Mouse (Mus musculus): Measurements from ENCODE around the gene Arhgap10. TPM values are rescaled to one million over a fixed set of nuclear protein-coding genes. Genes with fewer than 3 reads are reported as not detected.
"Not testable (repeated sequence)": the region's sequence is repeated elsewhere in the genome, so short reads cannot be mapped to it uniquely, and the experiment has no call there.

Arhgap10 gene
- total and polyA plus RNA-seq, 3 experiments = 16.9 to 32.5 (median 29.1) TPM

DNA sequence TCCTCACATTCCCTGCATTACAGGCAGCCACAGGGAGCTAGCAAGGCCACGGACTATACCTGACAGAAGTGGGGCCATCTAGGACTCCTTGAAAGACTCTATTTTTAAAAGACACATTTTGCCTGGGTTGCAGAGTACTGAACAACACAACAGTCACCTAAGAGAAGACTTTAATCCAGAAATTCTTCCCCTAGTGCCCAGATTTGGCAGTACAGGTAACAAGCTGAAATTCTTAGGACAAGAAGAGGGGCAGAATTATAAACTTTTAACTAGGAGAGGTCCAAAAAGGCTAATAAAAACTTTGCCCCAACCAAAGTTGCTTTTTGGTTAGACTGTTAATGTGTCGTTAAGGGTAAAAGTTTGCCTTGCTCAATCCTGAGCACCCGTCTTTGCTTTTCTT, 174.4 kb downstream of the Arhgap10 start:
- no peak for DNase-seq

DNA sequence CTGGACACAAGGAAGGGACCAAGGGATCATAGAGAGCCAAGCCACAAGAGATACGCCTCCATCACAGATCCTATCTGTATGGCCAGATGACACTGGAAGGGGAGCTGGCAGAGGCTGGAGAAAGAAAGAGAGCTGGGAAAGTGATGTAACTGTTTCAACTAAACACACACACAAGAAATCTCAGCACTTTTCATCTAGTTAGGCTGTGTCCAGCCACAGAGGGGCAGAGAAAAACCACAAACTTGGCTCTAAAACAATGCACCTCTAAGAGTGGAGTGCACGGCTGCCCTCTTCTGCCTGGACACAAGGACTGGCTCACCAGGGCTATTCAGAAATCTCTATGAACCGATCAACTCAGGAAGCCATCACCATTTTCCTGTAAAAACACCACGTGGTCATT, 175.6 kb downstream of the Arhgap10 start:
- DNase-seq = no peak

DNA sequence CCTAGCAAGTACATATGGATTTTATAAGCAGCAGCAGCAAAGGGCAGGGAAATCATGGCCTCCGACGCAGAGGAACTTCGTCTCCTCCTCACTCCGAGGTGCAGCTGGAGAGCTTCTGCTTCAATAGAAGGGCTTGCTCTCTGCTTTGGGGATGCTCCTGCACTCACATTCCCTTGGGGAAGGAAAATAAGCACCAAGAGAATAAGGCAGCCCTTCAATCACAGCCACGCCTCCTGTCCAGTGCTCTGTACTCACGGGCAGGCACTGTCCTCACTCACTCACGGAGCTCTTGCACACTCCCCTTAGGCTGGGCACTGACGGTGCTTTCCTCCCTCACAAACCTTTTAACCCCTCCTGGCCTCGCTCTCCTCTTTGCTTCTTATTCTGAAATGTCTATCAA, 176.4 kb downstream of the Arhgap10 start:
- DNase-seq = no peak

DNA sequence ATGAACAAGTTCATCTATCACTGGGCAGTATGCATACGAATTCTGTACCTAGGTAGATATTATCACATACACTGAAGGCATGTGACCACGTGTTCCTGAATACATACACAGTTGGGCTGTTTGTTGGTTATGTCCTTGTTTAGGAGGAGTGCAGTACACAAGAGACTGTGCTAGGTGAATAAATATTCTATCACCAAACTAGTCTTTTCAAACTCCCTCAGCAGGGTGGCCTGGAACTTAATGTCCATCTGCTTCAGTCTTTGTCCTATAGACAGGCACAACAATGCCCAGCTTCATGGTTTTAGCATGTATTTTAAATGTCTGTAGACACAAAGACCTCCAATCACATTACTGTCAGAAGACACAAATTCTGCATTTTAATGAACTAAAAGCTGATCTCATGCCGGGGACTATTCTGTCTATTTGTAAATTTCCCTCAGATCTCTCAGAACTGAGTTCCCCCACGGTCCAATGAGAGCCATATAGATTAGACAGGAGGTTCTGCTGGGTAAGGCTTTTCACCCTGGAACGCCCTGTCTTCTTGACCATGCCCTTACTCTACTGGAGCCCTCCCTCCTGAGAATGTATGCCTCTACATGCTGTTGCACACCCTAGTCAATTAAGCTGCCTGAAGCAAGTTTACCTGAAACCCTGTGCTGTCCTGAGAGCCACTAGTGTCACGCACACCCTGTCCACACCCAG, 177.6 kb downstream of the Arhgap10 start:
- no peak for DNase-seq

DNA sequence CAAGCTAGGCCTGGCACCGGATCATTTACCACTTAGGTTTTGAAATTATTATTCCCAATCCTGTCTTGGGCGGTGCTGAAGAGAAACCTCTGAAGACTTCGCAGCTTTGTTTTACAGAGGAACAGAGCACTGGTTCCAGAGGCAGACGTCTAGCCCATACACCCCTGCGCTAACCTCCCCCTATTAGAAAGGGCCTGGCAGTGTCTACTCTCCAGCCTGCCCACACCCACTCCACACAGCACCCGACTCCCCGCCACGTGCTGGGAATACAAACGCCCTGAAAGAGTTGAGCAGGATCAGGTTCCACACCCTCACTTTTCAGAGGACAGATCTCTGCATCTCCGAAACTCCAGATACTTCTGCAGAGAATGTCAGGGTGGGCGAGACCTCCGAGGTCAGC, 180.5 kb downstream of the Arhgap10 start:
- DNase-seq = no peak

DNA sequence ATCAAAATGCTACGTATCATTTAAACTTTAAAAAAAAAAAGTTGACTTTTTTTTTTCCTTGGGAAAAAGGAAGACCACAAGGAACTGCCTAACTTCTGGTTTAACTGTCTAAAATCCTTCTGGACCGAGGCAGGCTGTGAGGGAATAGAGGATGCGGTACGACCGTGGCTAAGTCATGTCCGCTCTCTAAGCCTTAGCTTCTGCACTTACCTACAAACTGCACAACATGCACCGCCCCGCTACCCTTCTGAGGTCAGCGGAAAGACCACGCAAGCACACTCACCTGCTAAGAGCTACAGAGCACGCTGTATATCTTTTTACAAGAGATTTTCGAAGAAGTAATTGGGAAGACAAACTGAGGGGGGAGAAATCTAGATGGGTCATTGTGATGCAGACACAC, 186.6 kb downstream of the Arhgap10 start:
- DNase-seq = no peak

DNA sequence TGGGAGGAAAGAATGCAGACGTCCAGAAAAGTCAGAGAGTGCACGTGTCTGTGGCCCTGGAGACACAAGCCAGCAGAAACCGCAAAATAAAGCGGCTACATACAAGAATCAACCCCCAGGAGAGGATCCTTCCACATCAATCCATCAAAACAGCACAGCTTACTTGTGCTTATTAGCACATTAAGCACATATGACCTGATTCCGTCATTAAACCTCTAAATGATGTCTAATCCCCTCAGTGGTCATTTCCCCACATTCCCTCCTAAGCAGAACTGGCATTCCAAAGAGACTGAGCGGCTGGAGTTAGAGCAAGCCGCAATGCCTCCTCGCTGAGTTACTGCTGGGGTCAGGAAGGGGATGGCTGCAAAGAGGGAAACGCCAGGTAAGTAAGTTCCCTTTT, 187.4 kb downstream of the Arhgap10 start:
- DNase-seq = no peak

DNA sequence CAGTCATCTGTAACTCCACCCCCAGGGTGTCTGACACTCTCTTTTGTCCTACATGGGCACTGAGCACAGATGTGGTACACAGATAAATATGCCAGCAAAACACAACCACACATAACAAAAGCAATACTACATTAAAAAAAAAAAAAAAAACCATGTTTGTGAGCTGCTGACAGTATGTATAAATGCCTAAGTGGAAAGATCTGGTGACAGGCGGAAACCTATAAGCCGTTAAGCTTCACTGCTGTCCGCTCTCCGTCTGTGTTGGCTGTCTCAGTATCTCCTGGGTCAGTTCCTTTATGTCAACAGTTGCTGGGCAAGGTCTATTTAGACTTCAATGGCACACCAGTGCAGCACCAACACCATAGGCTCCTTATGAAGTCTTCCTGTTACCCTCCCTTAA, 188.0 kb downstream of the Arhgap10 start:
- DNase-seq = no peak

DNA sequence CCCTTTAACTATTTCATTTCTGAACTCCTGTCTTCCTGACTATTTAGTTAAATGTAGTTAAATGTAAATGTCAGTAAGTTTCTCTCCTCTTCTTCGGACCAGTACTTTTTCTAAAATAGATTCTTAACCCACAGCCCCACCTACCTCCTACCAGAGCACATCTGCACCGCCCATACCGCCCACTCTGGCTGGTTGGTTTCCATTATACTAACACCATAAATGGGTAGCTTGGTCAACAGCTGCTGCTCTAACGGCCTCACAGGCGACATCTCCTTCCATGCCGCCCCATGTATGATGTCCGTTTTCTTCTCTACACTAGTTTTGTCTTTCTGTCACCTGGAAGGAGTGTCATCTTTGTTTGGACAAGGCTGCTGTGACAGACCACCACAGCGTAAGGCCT, 189.3 kb downstream of the Arhgap10 start:
- no peak for DNase-seq

DNA sequence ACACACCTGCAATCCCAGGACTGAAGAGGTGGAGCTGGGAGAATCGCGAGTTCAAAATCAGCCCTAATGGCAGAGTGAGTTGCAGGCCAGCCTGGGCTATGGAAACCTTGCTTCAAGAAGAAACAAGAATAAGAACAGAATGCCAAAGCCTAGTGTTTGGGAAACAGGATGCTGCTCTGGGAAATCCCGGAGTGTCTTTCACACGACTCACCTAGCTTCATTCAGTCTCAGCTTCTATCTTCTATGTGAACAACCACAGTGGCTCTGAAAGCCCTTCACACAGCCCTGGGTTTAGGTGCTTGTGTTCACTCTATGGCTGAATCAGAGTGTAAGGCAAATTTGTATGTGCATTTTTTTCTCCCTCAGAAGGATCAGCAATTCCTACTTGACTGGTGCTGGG, 190.4 kb downstream of the Arhgap10 start:
- no peak for DNase-seq

DNA sequence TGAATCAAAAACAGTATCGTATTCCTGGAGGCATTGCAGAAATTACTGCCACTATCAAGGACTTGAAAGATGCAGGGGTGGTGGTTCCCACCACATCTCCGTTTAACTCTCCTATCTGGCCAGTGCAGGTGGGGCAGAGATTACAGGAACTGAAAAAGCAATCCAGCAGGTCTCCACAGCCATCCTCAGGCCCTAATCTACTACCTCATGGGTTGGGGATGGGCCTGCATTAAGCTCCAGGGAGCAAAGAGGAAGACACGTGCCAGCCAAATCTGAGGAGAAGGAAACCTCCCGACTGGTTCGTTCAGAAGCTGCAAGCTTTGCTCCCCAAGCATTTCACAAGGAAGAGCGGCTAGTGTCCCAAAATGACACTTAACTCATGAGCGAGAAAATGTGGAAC, 195.0 kb downstream of the Arhgap10 start:
- not testable (repeated sequence) for DNase-seq

DNA sequence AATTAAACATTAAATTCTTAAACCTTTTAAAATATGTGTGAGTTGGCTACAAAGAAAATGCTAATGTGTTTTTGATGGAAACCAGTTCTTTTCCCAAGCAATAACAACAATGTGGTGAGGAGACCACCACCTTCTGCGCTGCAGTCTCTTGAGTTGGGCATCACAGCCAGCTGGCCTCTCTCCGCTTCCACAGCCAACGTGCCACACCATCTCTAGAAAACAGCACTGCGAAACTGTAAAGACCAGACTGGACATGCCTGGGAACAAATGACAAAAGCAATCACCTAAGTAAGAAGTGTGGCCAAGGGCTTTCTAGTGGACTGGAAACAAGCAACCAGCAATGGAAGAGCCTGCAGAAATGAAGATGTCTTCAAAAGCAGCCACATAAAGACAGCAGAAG, 195.9 kb downstream of the Arhgap10 start:
- no peak for DNase-seq

DNA sequence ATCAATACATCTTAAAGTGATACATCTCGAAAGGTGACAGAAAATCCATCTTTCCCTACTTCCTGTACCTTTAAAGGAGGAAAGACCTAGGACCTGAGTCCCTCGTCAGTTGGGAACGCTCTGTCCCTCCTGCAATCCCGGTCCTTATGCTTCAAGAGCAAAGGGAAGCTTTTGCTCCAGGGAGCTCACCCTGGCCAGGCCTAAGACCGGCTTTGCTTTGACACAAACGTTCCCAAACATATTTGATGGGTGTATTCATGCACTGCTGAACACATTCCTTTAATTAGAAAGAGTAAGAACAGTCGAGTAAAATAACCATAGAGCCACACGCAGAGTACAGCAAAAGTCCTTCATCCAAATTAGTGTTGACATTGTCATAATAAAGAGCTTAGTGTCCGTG, 199.2 kb downstream of the Arhgap10 start:
- no peak for DNase-seq

DNA sequence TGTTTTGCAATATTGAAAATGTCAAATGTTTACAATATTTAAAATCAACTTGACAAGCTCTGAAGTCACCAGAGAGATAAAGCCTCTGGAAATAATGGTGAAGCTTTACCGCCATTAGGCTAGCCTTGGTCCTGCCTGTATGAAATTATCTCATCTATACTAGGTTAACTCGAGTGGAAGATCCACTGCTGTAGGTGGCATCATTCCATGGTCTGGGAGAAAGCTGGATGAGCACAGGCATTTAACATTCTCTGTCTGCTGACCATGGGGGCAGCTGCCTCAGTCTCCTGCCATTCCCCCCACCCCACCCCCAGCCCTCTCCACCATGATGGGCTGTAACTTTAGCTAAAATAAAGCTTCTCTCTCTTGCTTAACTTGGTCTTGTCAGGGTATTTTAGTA, 200.0 kb downstream of the Arhgap10 start:
- no peak for DNase-seq

DNA sequence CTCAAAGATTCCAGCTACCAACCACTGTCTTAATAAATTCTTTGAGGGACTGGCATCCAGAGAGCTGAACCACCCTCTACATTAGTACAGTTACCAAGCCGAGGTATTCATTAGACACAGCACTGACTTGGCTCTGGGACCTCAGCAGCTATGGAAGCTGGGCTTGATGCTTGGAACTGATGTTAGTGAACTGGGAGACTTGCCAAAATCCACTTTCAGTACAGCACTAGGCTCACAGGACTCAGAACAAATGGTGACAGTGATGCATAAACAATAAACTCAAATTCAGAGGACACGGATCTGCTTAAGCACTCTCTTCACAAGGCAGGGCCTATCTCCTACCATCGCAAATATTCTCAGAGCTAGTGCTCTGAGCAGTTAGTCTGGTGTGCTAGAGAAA, 204.8 kb downstream of the Arhgap10 start:
- DNase-seq = no peak

DNA sequence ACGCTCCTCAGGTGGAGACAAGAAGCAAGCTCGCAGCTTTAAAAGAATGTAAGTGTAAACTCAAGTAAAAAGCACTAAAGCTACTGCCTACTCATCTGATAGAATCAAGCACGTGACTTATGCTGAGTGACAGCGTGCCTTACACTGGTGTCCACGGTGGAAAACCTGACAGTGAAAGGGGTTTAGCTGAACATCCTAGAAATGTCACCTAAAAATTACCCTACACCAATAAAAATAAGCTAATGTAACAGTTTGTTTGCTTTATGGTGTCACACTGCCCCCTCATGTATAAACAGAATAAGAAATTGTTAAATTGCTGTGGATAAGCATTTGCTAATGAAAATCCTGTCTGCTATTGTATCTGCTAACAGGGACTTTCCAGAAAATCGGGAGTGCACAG, 206.0 kb downstream of the Arhgap10 start:
- no peak for DNase-seq

DNA sequence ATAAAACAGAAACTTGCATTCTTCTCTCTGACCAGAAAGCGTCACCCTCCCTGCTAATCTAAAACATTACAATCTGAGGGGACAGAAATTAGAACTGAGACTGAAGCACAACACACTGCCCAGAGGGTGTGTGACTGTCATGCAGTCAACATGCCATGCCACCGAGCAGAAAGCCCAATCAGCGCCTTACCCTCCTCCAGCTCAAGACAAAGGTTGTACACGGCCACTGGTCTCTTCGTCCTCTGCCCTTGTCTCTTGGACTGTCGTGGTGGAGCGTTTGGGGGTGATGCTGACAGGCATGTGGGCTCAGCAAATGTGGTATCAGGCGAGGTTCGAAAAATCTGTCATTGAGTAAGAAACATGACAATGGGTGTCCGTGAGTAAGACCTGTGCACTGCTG, 207.2 kb downstream of the Arhgap10 start:
- DNase-seq = no peak

DNA sequence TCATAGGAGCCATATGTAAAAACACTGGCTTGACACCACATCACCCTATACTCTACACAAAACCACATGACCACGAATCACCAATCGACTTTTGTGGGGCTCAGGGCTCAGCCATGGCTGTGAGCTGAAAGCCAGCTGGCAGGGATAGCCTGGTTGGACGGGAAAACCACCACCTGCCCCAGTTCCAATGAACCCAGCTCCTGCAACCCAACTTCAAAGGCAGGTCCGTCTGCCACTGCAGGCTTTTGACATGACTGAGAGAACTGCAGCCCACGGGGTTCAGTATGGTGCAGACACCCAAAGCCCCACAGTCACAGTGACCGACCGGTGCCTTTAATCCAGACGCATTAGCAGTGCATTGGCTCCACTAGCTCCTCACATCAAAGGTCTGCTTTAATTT, 207.7 kb downstream of the Arhgap10 start:
- DNase-seq = peak; percentile 34

DNA sequence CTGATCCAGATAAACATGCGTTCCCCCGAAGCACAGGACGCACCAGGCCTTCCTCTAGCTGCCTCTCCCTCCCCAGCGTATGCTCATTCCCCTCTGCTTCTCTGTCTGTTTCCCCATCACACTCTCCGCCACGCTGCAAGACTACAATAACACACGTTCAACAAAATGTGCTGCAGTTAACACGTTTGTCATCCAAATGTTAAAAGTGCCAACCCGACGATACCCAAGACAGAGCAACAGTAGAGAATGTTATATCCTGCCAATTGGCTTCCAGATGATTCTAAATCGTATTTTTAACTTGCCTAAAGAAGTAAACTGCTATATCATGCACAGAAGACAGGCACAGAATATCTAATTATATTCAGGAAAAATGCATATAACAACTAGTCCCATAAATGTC, 223.2 kb downstream of the Arhgap10 start:
- no peak for DNase-seq

DNA sequence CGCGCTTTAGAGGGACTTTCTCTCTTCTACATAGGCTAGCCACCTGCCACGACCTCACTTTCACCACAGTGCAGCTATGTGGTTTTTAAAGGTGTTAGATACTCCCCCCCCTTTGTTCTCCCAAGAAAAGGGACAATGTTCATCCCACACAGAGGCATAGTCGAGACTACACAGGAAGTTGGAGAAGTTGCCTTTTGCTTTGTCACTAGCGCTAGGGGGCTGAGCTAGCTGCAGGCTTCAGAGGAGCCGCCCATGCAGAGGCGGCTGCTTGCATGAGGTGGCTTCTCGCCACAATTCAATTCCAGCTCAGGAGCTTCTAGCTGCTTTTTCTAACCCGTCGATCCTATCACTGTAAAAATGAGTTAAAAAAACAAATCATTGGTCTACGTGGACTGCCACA, 225.1 kb downstream of the Arhgap10 start:
- no peak for DNase-seq

DNA sequence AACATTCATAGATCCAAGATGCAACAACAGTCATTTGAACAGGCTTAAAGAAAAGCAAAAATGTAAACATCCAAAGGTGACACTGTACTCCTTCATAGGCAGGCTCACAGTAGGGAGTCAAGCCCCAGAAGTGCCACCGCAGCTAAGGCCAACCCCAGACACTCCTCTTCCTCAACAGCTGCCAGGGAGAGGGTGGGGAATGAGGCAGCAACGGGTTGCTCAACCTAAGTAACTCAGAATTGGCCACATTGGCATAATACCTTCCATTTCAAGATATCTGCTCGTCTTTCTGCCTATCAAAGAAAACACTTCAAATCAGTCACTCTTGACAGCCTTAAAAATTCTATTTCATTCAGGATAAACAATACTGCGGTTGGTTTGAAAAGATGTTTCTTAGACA, 225.6 kb downstream of the Arhgap10 start:
- no peak for DNase-seq

DNA sequence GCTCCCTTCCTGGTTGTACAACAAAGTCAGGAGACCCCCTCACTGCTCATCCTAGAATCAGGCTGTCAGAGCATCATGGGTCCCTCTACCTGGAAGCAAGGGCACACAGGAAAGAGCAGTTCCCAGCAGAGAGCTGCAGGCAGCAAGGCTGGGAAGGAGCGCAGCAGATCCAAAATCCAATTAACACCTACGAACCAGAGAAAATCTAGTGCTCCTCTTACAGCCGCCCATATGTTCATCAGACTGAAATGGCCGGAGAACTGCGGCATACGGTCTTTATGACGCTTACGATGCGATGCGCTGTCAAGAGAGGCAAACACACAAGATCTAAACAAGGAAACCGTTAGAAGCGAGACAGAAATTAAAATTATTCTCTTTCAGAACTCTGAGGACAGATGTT, 229.3 kb downstream of the Arhgap10 start:
- no peak for DNase-seq

DNA sequence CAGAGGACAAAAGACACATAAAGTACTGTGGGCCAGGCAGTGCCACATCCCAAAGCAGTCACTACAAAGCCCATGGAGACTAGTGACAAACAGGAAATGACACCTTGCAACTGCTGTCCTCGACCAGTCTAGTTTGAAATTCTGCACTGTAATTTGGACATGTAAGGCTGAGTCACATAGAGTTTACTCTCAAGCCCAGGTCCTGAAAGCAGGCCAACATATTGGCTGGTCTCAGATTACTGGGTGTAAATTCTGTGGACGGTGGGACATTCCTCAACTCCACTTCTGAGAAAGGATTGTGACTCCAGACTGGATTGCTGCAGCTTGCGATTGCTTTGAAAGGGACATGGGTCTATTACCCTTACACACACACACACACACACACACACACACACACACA, 229.7 kb downstream of the Arhgap10 start:
- no peak for DNase-seq

DNA sequence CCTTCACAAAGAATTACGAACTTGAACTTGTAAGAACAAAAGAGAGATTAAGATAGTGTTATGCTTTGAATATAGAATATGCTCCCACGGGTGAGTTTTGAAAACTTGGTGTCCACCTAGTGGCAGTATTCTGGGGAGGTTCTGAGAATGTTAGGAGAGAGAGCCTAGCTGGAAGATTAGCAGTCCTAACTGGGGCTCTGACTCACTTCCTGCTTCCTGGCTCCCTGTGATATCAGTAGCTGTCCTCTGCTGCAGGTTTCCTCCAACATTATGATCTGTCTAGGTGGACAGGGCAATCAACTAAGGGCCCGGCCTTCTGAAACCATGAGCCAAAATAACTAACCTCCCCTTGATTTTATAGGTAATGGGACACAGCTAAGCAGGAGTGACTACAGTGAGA, 233.3 kb downstream of the Arhgap10 start:
- no peak for DNase-seq
